29 mouse cellular contexts compared by ENCODE assay signal in genomic region chr1:74962853-74963227, GRCm38 (mm10). TPM values are rescaled to one million over a fixed set of nuclear protein-coding genes. Genes with fewer than 3 reads are reported as not detected.
DNase-seq lines count a peak whose midpoint lies in the region; ATAC-seq and TF ChIP-seq lines count a peak whose summit lies in the region.
"Had no signal": no experiment of that assay in that cellular context is flagged by ENCODE, and none has a peak within 500 bp of the region (broad histone marks: within the 10 kb centered on the region; RNA-seq: fewer than 3 reads in every experiment).

No protein-coding gene starts in this region.

- no peak overlapping the region for H3K4me2 ChIP-seq in liver, embryonic 16.5 days (ENCODE audit: low read depth, low read length)
- peak overlapping the region; percentile 11; the same call in 1 of the 2 replicates for H3K4me2 ChIP-seq in stomach, postnatal 0 days (replicated peaks; ENCODE audit: low read depth)
- H3K4me2 ChIP-seq: embryonic facial prominence, embryonic 13.5 days; forebrain, embryonic 13.5 days; heart, embryonic 13.5 days; midbrain, embryonic 12.5 days; neural tube, embryonic 15.5 days had no signal

- no peaks in the 10 kb centered on the region for H3K36me3 ChIP-seq in liver, embryonic 16.5 days (ENCODE audit: control insufficient read depth, insufficient read depth)
- H3K36me3 ChIP-seq in stomach, postnatal 0 days (ENCODE audit: control insufficient read depth, insufficient read depth, low read length) = no peaks in the 10 kb centered on the region
- H3K36me3 ChIP-seq: embryonic facial prominence, embryonic 13.5 days; heart, embryonic 13.5 days; midbrain, embryonic 12.5 days; neural tube, embryonic 15.5 days had no signal

- no peaks in the 10 kb centered on the region for H3K9me3 ChIP-seq in liver, embryonic 16.5 days (replicated peaks; ENCODE audit: control insufficient read depth, low read length)
- no peaks in the 10 kb centered on the region for H3K9me3 ChIP-seq in stomach, postnatal 0 days (ENCODE audit: control insufficient read depth, low read length)
- H3K9me3 ChIP-seq: embryonic facial prominence, embryonic 13.5 days; forebrain, embryonic 13.5 days; heart, embryonic 13.5 days; midbrain, embryonic 12.5 days; neural tube, embryonic 15.5 days had no signal

- peak; percentile 23 for DNase-seq in kidney, adult 11 months
- DNase-seq in kidney, postnatal 14 days = no peak
- DNase-seq in urinary bladder, postnatal 14 days (ENCODE audit: low spot score) = peak; percentile 18
- DNase-seq in urinary bladder, postnatal 10 days (ENCODE audit: low spot score) = no peak
- peak; percentile 83 for DNase-seq in stomach, postnatal 0 days (ENCODE audit: low spot score)
- no peak for DNase-seq in heart, adult 18-20 months
- DNase-seq in heart, adult 9 months (ENCODE audit: low spot score in 2 of 2) = no peak
- DNase-seq: adrenal gland, postnatal 14 days; cerebellum, adult 2 months; cerebellum, postnatal 25 days; embryo, embryonic 11 days; gastrocnemius, postnatal 10 days; heart, postnatal 14 days; lung, adult 2 months; lung, postnatal 14 days; right cerebral cortex, postnatal 14 days had no signal

- no peaks in the 10 kb centered on the region; the same call in none of the 2 replicates for H3K4me1 ChIP-seq in liver, embryonic 16.5 days (ENCODE audit: control insufficient read depth, low read depth, low read length)
- no peaks in the 10 kb centered on the region for H3K4me1 ChIP-seq in stomach, postnatal 0 days (replicated peaks; ENCODE audit: control insufficient read depth, insufficient read depth)

- H3K27me3 ChIP-seq in liver, embryonic 16.5 days (ENCODE audit: control insufficient read depth, insufficient read depth, low read depth, low read length) = no peaks in the 10 kb centered on the region
- H3K27me3 ChIP-seq in stomach, postnatal 0 days (ENCODE audit: control insufficient read depth, insufficient read depth, low read length) = no peaks in the 10 kb centered on the region

- H3K9ac ChIP-seq in liver, embryonic 16.5 days (ENCODE audit: low read depth, low read length) = no peak overlapping the region
- H3K9ac ChIP-seq in stomach, postnatal 0 days (ENCODE audit: low read length) = no peak overlapping the region
- H3K9ac ChIP-seq: embryonic facial prominence, embryonic 13.5 days; forebrain, embryonic 13.5 days; heart, embryonic 13.5 days; midbrain, embryonic 12.5 days; neural tube, embryonic 15.5 days had no signal

- no peak overlapping the region for H3K4me3 ChIP-seq in liver, embryonic 16.5 days (ENCODE audit: low read depth, low read length)
- no peak overlapping the region for H3K4me3 ChIP-seq in stomach, postnatal 0 days (ENCODE audit: low read depth, low read length)
- H3K4me3 ChIP-seq: embryonic facial prominence, embryonic 13.5 days; erythroblast, embryonic 14.5 days; forebrain, embryonic 13.5 days; heart, embryonic 13.5 days; layer of hippocampus, adult 2 months; midbrain, embryonic 12.5 days; neural tube, embryonic 15.5 days had no signal

- 0 out of 2 replicates have a peak overlapping the region, but pooled peaks have one; percentile 1 for H3K27ac ChIP-seq in liver, embryonic 16.5 days (ENCODE audit: low read length)
- H3K27ac ChIP-seq in stomach, postnatal 0 days (replicated peaks) = peak overlapping the region; percentile 85
- H3K27ac ChIP-seq: embryonic facial prominence, embryonic 13.5 days; forebrain, embryonic 13.5 days; heart, embryonic 13.5 days; hindbrain, postnatal 0 days; layer of hippocampus, adult 2 months; midbrain, embryonic 12.5 days; neural tube, embryonic 15.5 days had no signal

- no peak for ATAC-seq in liver, embryonic 16.5 days (ENCODE audit: low read depth)
- ATAC-seq in stomach, postnatal 0 days (ENCODE audit: low FRiP score, low TSS enrichment) = peak; percentile 76
- ATAC-seq: forebrain, embryonic 13.5 days; hindbrain, postnatal 0 days had no signal

- WGBS in liver, embryonic 16.5 days (ENCODE audit: insufficient replicate concordance) = 61% methylated on average over 5 of the region's 5 CpGs
- WGBS in stomach, postnatal 0 days = 64% methylated on average over 5 of the region's 5 CpGs

- no peak for TF ChIP-seq EP300 in stomach, postnatal 0 days (optimal IDR thresholded peaks at IDR 0.05)

- TF ChIP-seq CTCF in stomach, postnatal 0 days (IDR thresholded peaks at IDR 0.05; ENCODE audit: low read depth) = no peak

RNA-seq across cellular contexts. Expression of gene Ihh, which starts 11.4 kb away (rescaled TPM):
- polyA plus RNA-seq in liver, embryonic 16.5 days (2015; fragmentation: Nextera tagmentation; extraction: Ambion mirVana) = 2.6 and 4.0 TPM in 2 replicates
- 25.1 and 25.8 TPM in 2 replicates for polyA plus RNA-seq in stomach, postnatal 0 days (2015; fragmentation: Nextera tagmentation; extraction: Ambion mirVana)
- under 1 TPM; 0.20 to 0.41 TPM for total RNA-seq in heart, adult 18-20 months (2021)
- total RNA-seq: granulocyte monocyte progenitor cell, adult 5-6 weeks had no signal

RNA-seq across cellular contexts. Expression of gene Cfap65, which starts 27.4 kb away (rescaled TPM):
- polyA plus RNA-seq in liver, embryonic 16.5 days (2015; fragmentation: Nextera tagmentation; extraction: Ambion mirVana) = not detected in 2 replicates
- polyA plus RNA-seq in stomach, postnatal 0 days (2015; fragmentation: Nextera tagmentation; extraction: Ambion mirVana) = 0.04 TPM in 1 of 2 replicates, not detected in the other
- under 1 TPM in 1 of 2 experiments, not detected in 1; 0.33 TPM for total RNA-seq in heart, adult 18-20 months (2021)
- total RNA-seq: adrenal gland, postnatal 14 days; gastrocnemius, postnatal 10 days; granulocyte monocyte progenitor cell, adult 5-6 weeks; megakaryocyte, adult 5-6 weeks had no signal
- polyA plus RNA-seq: embryonic facial prominence, embryonic 13.5 days; erythroblast, embryonic 14.5 days; heart, embryonic 13.5 days; limb, embryonic 11.5 days; spleen, adult 2 months had no signal

Comparison
In these comparisons a context has a peak if more than half of its experiments do, and no peak if none do; other contexts are left out.
1. DNase-seq: peak in kidney, adult 11 months (single experiment), urinary bladder, postnatal 14 days (single experiment) and stomach, postnatal 0 days (single experiment); none in kidney, postnatal 14 days (single experiment), urinary bladder, postnatal 10 days (single experiment), heart, adult 18-20 months (0 of 2) and heart, adult 9 months (0 of 2).